Mouse (Mus musculus) forebrain, embryonic 16.5 days (tissue): ENCODE measurements around the gene Selenop. TPM values are rescaled to one million over a fixed set of nuclear protein-coding genes. Genes with fewer than 3 reads are reported as not detected.

ENCODE experiments used
- ATAC-seq: fragments of 200-750 bp; cut with Nextera tagmentation; 2 replicates; pipeline ENCODE4 v1.8.0; 2017; ENCODE audit warnings: mild to moderate bottlenecking, moderate library complexity
- H3K27ac ChIP-seq: fragments of 300-500 bp; sonication (generic); 2 replicates; pipeline ENCODE4 v1.5.1; 2014; ENCODE audit warnings: low read length, control low read depth
- H3K27me3 ChIP-seq: fragments of 300-500 bp; sonication (generic); replicated peaks from 2 replicates; pipeline ENCODE4 v1.6.1; 2014; ENCODE audit warnings: low read length; ENCODE audit not compliant: control insufficient read depth, insufficient read depth
- H3K36me3 ChIP-seq: fragments of 300-500 bp; sonication (generic); 2 replicates; pipeline ENCODE4 v1.6.1; 2014; ENCODE audit not compliant: control insufficient read depth, insufficient read depth
- H3K4me1 ChIP-seq: fragments of 300-500 bp; sonication (generic); replicated peaks from 2 replicates; pipeline ENCODE4 v1.6.1; 2014; ENCODE audit warnings: low read length; ENCODE audit not compliant: control insufficient read depth, insufficient read depth
- H3K4me2 ChIP-seq: fragments of 300-500 bp; sonication (generic); 2 replicates; pipeline ENCODE4 v1.6.1; 2014; ENCODE audit warnings: mild to moderate bottlenecking, low read length, control low read depth
- H3K4me3 ChIP-seq: fragments of 300-500 bp; sonication (generic); replicated peaks from 2 replicates; pipeline ENCODE4 v1.5.1; 2014; ENCODE audit warnings: mild to moderate bottlenecking, low read length, control low read depth
- H3K9ac ChIP-seq: fragments of 300-500 bp; sonication (generic); replicated peaks from 2 replicates; pipeline ENCODE4 v1.6.1; 2014; ENCODE audit warnings: low read depth, low read length, control low read depth
- H3K9me3 ChIP-seq: fragments of 300-500 bp; sonication (generic); 2 replicates; pipeline ENCODE4 v1.6.1; 2016; ENCODE audit warnings: low read length; ENCODE audit not compliant: control insufficient read depth
- WGBS: fragments of 180-500 bp; shearing (Covaris S2); extraction: QIAGEN DNeasy Blood & Tissue Kit; methylation state at CpG from one replicate; pipeline ENCODE4 v1.1.7; 2014; 5-methylcytosine and 5-hydroxymethylcytosine counted together
- polyA plus RNA-seq: library from polyadenylated mRNA; unstranded; fragments of >200 nt; fragmentation: Nextera tagmentation; extraction: Ambion mirVana; gene quantifications from 2 replicates; pipeline ENCODE4 v1.2.1, GENCODE M21; 2015

The Selenop gene
- polyA plus RNA-seq, 1 experiment from 2014 or later = 66.2 TPM

GRCm38 (mm10) chr15:3264828-3265227, 3.5 kb upstream of the Selenop start:
- no peaks in the 10 kb centered on the region for H3K36me3 ChIP-seq
- H3K27ac ChIP-seq = no peak overlapping the region
- no peak overlapping the region for H3K4me3 ChIP-seq
- H3K9me3 ChIP-seq = no peaks in the 10 kb centered on the region
- no peak overlapping the region for H3K9ac ChIP-seq
- 88% methylated on average over 1 of the region's 1 CpGs for WGBS
- H3K4me1 ChIP-seq = no peaks in the 10 kb centered on the region
- no peaks in the 10 kb centered on the region for H3K27me3 ChIP-seq
- ATAC-seq = no peak
- H3K4me2 ChIP-seq = no peak overlapping the region

GRCm38 (mm10) chr15:3269496-3269895, 1.1 kb downstream of the Selenop start:
- H3K27me3 ChIP-seq = no peaks in the 10 kb centered on the region
- H3K27ac ChIP-seq = no peak overlapping the region
- WGBS = 90% methylated on average over 4 of the region's 4 CpGs
- no peak overlapping the region for H3K4me2 ChIP-seq
- no peak overlapping the region for H3K9ac ChIP-seq
- no peak overlapping the region for H3K4me3 ChIP-seq
- no peaks in the 10 kb centered on the region for H3K36me3 ChIP-seq
- no peak for ATAC-seq
- no peaks in the 10 kb centered on the region for H3K9me3 ChIP-seq
- H3K4me1 ChIP-seq = peaks cover 4% of the 10 kb centered on the region; the same call in 1 of the 2 replicates

- H3K27ac ChIP-seq = no peak overlapping the region
Observed at GRCm38 (mm10) chr15:3269996-3270645, 1.8 kb downstream of the Selenop start.

GRCm38 (mm10) chr15:3270646-3271077, 2.3 kb downstream of the Selenop start:
- H3K36me3 ChIP-seq = no peaks in the 10 kb centered on the region
- H3K27ac ChIP-seq = no peak overlapping the region
- peak; percentile 52; the same call in 1 of the 2 replicates for ATAC-seq
- 7% methylated on average over 12 of the region's 12 CpGs for WGBS
- H3K4me2 ChIP-seq = peak overlapping the region; percentile 35
- H3K4me1 ChIP-seq = peaks cover 4% of the 10 kb centered on the region; the same call in 1 of the 2 replicates
- no peaks in the 10 kb centered on the region for H3K27me3 ChIP-seq
- peak overlapping the region; percentile 9; the same call in 1 of the 2 replicates for H3K4me3 ChIP-seq
- no peaks in the 10 kb centered on the region for H3K9me3 ChIP-seq
- H3K9ac ChIP-seq = no peak overlapping the region

More at GRCm38 (mm10) chr15:3269996-3270645, 1.8 kb downstream of the Selenop start:
- WGBS = 7% methylated on average over 6 of the region's 6 CpGs
- H3K36me3 ChIP-seq = no peaks in the 10 kb centered on the region
- no peaks in the 10 kb centered on the region for H3K27me3 ChIP-seq
- no peak overlapping the region for H3K9ac ChIP-seq
- peak overlapping the region; percentile 35; the same call in 1 of the 2 replicates for H3K4me2 ChIP-seq
- peaks cover 4% of the 10 kb centered on the region; the same call in 1 of the 2 replicates for H3K4me1 ChIP-seq
- no peaks in the 10 kb centered on the region for H3K9me3 ChIP-seq
- no peak overlapping the region for H3K4me3 ChIP-seq
- ATAC-seq = peak; percentile 10; the same call in 1 of the 2 replicates

GRCm38 (mm10) chr15:3271216-3271615, 2.9 kb downstream of the Selenop start:
- H3K27ac ChIP-seq = no peak overlapping the region
- H3K36me3 ChIP-seq = no peaks in the 10 kb centered on the region
- no peak overlapping the region for H3K4me2 ChIP-seq
- 57% methylated on average over 6 of the region's 6 CpGs for WGBS
- H3K9me3 ChIP-seq = no peaks in the 10 kb centered on the region
- H3K4me3 ChIP-seq = peak overlapping the region; percentile 21
- peaks cover 4% of the 10 kb centered on the region; the same call in 1 of the 2 replicates for H3K4me1 ChIP-seq
- H3K9ac ChIP-seq = no peak overlapping the region
- ATAC-seq = no peak
- no peaks in the 10 kb centered on the region for H3K27me3 ChIP-seq

- no peaks in the 10 kb centered on the region for H3K9me3 ChIP-seq
- 78% methylated on average over 1 of the region's 1 CpGs for WGBS
- no peak for ATAC-seq
- peaks cover 4% of the 10 kb centered on the region; the same call in 1 of the 2 replicates for H3K4me1 ChIP-seq
- no peak overlapping the region for H3K9ac ChIP-seq
- H3K4me3 ChIP-seq = no peak overlapping the region
- H3K27me3 ChIP-seq = no peaks in the 10 kb centered on the region
- no peak overlapping the region for H3K4me2 ChIP-seq
- no peak overlapping the region for H3K27ac ChIP-seq
- H3K36me3 ChIP-seq = no peaks in the 10 kb centered on the region
Observed at GRCm38 (mm10) chr15:3273191-3273590, 4.8 kb downstream of the Selenop start.

- H3K9ac ChIP-seq = no peak overlapping the region
- H3K4me1 ChIP-seq = no peaks in the 10 kb centered on the region
- H3K36me3 ChIP-seq = no peaks in the 10 kb centered on the region
- no peak for ATAC-seq
- no peak overlapping the region for H3K4me3 ChIP-seq
- no peak overlapping the region for H3K27ac ChIP-seq
- H3K4me2 ChIP-seq = no peak overlapping the region
- H3K27me3 ChIP-seq = no peaks in the 10 kb centered on the region
- 89% methylated on average over 2 of the region's 2 CpGs for WGBS
- H3K9me3 ChIP-seq = no peaks in the 10 kb centered on the region
Observed at GRCm38 (mm10) chr15:3277391-3277790, 9.0 kb downstream of the Selenop start.

GRCm38 (mm10) chr15:3279242-3279641, 10.9 kb downstream of the Selenop start:
- Histone ChIP-seq H3K9ac (no peak overlapping the region), H3K4me2 (no peak overlapping the region), H3K9me3 (no peaks in the 10 kb centered on the region), H3K4me3 (no peak overlapping the region), H3K27ac (no peak overlapping the region), H3K27me3 (no peaks in the 10 kb centered on the region), H3K4me1 (no peaks in the 10 kb centered on the region), H3K36me3 (no peaks in the 10 kb centered on the region)
- WGBS = 83% methylated on average over 7 of the region's 7 CpGs
- ATAC-seq = no peak

- no peaks in the 10 kb centered on the region for H3K4me1 ChIP-seq
Observed at GRCm38 (mm10) chr15:3281216-3281615, 12.9 kb downstream of the Selenop start.

More at GRCm38 (mm10) chr15:3281216-3281615, 12.9 kb downstream of the Selenop start:
- Histone ChIP-seq H3K4me3 (no peak overlapping the region), H3K36me3 (no peaks in the 10 kb centered on the region), H3K27ac (no peak overlapping the region), H3K9me3 (no peaks in the 10 kb centered on the region), H3K27me3 (no peaks in the 10 kb centered on the region), H3K9ac (no peak overlapping the region), H3K4me2 (no peak overlapping the region)
- no peak for ATAC-seq
